Mouse (Mus musculus) adrenal gland (tissue): ENCODE results near the gene Ppef2.

Experiments
- intact Hi-C: fragments of 180-260 bp; cut with DNase I; formaldehyde crosslinking; loops from one replicate; pipeline ENCODE4 v1.15.1; 2025

Ppef2 gene

DNA sequence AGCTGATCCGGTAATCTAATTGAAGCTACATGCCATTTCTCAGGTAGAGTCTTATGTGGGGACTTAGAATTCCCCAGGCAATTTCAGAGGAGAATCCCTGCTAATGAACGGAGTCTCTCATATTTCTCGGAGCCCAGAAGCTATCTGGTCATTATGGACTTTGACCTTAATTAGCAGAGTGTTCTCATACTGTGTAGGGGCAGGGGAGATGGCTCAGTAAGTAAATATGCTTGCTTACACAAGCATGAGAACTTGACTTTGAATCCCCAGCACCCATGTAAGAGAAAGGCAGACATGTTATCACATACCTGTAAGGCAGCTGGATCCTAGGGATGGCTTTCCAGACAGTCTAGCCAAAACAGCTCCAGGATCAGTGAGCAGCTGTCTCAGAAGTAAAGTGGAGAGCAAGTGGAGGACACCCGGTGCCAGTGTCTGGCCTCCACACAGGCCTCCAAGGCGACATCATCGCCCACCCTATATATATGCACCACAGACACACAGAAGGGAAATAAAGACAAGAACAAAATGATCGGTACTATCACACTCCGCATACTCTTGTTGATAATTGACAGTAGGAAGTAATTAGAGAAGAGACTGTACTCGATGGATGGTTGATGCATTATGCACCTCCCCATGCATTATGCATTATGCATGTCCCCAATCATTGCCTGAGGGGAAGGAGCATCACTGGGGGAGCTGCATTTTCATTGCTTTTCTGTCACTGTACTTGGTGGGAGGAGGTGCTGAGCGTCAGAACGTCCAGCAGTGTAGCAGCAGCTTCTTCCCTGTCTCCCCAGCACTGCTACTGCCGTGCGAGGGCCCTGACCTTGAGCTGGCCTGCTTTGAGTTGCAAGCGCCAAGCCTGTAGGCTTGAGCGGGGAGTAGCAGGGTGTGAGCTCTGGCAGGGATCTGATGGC is 58.9 kb downstream of the Ppef2 start:
- intact Hi-C loops = no loop called here

DNA sequence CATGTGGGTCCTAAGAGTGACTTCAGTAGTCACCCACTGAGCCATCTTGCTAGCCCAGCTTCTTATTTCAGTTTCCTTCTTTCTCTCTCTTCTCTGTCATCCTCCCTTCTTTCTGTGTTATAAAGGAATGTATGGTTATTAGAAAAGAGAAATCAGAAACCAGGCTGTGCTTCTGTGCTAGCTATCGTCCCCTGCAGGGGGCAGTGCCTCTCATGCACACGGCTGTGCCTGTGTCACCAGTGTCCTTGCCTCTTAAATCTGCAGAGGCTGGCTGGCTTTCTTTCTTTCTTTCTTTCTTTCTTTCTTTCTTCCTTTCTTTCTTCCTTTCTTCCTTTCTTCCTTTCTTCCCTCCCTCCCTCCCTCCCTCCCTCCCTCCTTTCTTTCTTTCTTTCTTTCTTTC is 60.4 kb downstream of the Ppef2 start:
- intact Hi-C loops = loop anchor here (1.0 kb wide), 1 partner anchor 44 kb away; no protein-coding TSS in a partner anchor

DNA sequence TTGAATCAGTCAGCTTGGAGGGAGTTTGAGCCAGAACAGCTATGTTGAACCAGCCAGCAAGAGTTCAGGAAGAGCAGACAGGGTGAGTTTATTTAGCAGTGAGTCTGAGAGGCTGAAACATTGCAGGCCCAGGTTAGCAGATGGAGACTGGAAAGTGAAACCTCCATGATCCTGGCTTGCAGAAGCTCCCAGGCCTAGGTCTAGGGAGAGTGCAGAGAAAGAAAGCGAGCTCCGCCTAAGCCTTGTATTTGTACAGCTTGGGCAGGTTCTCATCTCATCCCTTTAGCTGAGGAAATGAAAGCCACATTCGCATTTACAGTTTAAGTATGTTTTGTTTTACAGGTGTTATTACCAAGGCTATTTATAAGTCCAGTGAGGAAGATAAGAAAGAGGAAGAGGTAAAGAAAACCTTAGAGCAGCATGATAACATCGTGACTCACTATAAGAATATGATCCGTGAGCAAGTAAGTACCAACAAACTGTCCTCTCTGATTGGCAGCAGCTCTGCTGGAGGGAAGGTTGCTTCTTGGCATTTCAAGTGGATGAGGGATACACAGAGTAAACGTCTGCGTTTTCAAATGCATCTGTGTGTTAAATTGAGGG is 67.1 kb downstream of the Ppef2 start:
- intact Hi-C loops = no loop called here

DNA sequence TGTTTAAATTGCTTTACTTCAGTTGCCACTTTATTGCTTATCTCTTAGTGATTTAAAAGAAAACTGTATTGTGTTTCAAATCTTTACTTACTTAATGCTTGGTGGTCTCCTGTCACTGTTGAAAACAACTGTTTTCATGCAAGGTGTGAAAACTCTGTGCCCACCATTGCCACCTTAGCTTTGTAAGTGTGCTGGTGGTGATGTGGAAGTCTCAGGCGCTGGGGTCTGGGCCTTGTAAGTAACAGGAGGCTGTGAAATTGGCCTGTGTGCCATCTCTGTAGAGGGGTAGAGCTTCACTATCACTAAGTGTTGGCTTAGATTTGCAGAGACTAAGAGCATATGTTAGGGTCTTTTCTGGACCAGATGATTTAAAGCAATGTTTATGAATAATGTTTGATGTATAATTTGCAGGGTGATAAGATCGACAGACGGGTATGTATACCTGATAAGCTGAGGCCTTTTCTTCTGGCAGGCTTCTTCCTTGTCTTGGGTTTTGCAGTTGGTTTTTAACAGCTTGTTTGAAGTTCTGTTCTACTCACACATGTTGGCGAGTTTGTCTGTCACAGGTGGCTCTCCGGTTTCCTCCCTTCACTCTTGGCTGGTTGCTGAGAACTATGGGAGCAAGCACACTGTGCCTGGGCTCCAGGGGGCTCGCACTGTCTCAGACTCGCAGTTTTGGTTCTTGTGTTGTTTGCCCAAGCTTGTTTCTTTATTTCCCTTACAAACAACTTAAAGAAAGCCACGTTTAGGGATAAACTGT is 72.8 kb downstream of the Ppef2 start:
- intact Hi-C loops = no loop called here
